Mouse (Mus musculus) urinary bladder, adult 18-20 months (tissue): ENCODE measurements around the gene Nrl.
A peak's percentile ranks its signal among the peaks of the same experiment; 100 is the strongest.

Source experiments
- DNase-seq, 2 experiments: peaks; one replicate each; pipeline ENCODE4 v3.0.0; 2022; ENCODE audit warnings: low spot score in 2 of 2, mixed read lengths in 2 of 2

The Nrl gene

GRCm38 (mm10) chr14:55536116-55536745 lies 11.4 kb upstream of the Nrl start:
- peak in 1 of 2 experiments; percentile 31 for DNase-seq

GRCm38 (mm10) chr14:55527940-55528339 lies 3.2 kb upstream of the Nrl start:
- DNase-seq, result no peak

- DNase-seq, result no peak
These were observed 1.9 kb upstream of the Nrl start for GRCm38 (mm10) chr14:55526674-55527073.

- no peak for DNase-seq
These were observed 719 bp downstream of the Nrl start for GRCm38 (mm10) chr14:55524062-55524461.

GRCm38 (mm10) chr14:55520451-55521361 lies 4.1 kb downstream of the Nrl start:
- DNase-seq, result peak in 1 of 2 experiments; percentile 33

- DNase-seq, result no peak
These were observed 5.2 kb downstream of the Nrl start for GRCm38 (mm10) chr14:55519604-55520003.

GRCm38 (mm10) chr14:55518897-55519296 lies 5.9 kb downstream of the Nrl start:
- DNase-seq, result no peak

GRCm38 (mm10) chr14:55515846-55516245 lies 8.9 kb downstream of the Nrl start:
- DNase-seq, result no peak

GRCm38 (mm10) chr14:55513927-55514326 lies 10.9 kb downstream of the Nrl start:
- no peak for DNase-seq

- no peak for DNase-seq
These were observed 13.7 kb downstream of the Nrl start for GRCm38 (mm10) chr14:55511037-55511436.

GRCm38 (mm10) chr14:55510125-55510731 lies 14.6 kb downstream of the Nrl start, which contains the start of gene Cpne6:
Gene Cpne6, plus strand, starts transcription at chr14:55510445.
- DNase-seq, result no peak

GRCm38 (mm10) chr14:55509540-55509939 lies 15.2 kb downstream of the Nrl start:
- DNase-seq, result no peak

GRCm38 (mm10) chr14:55507801-55508200 lies 17.0 kb downstream of the Nrl start:
- DNase-seq, result no peak

- DNase-seq, result no peak
These were observed 19.2 kb downstream of the Nrl start for GRCm38 (mm10) chr14:55505612-55506011.

- peak; percentile 72 to 85 for DNase-seq
These were observed 27.3 kb downstream of the Nrl start for GRCm38 (mm10) chr14:55497449-55497821.

GRCm38 (mm10) chr14:55496761-55497448 lies 27.9 kb downstream of the Nrl start:
- DNase-seq, result no peak

GRCm38 (mm10) chr14:55495509-55496240 lies 29.1 kb downstream of the Nrl start:
- DNase-seq, result no peak

GRCm38 (mm10) chr14:55492103-55492502 lies 32.7 kb downstream of the Nrl start:
- DNase-seq, result no peak

GRCm38 (mm10) chr14:55491291-55491833 lies 33.4 kb downstream of the Nrl start:
- peak; percentile 47 to 48 for DNase-seq

- peak; percentile 33 to 45 for DNase-seq
These were observed 34.2 kb downstream of the Nrl start, which contains the start of gene Carmil3 for GRCm38 (mm10) chr14:55490361-55491201. Gene Carmil3, plus strand, starts transcription at chr14:55490651.
